12 mouse cellular contexts compared by ENCODE assay signal in the genomic region with DNA sequence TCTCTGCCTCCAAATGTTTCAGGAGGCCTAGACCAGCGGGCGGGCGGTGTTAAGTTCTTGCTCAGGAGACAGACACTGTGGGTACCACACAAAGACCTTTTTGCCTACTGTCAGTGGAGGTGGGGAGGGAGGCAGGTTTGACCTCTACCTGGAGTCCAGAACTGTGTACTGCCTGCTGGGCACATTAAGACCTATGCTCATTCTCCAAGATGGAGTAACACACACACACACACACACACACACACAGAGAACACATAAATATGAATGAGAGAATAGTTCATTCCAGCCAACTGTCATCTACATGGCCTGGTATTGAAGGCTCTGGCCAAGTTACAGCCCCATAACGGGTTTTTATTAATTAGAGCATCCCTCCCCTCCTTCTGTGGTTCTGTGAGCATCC. TPM values are rescaled to one million over a fixed set of nuclear protein-coding genes. Genes with fewer than 3 reads are reported as not detected.
A peak's percentile ranks its signal among the peaks of the same experiment; 100 is the strongest.
DNase-seq lines count a peak whose midpoint lies in the region; ATAC-seq lines count a peak whose summit lies in the region.
"Had no signal": no experiment of that assay in that cellular context is flagged by ENCODE, and none has a peak within 500 bp of the region (broad histone marks: within the 10 kb centered on the region; RNA-seq: fewer than 3 reads in every experiment).

No protein-coding gene starts in this region.

- peak overlapping the region; percentile 53 for H3K4me3 ChIP-seq in liver, embryonic 13.5 days (replicated peaks)
- H3K4me3 ChIP-seq: myocyte had no signal

- ATAC-seq in liver, embryonic 13.5 days (ENCODE audit: low read depth): no peak
- no peak for ATAC-seq in megakaryocyte-erythroid progenitor cell, adult 5-6 weeks (replicated peaks; ENCODE audit: low FRiP score, low TSS enrichment, poor library complexity, severe bottlenecking)

- no peak overlapping the region for H3K9ac ChIP-seq in liver, embryonic 13.5 days

- peak overlapping the region; percentile 80 for H3K27ac ChIP-seq in liver, embryonic 13.5 days

- H3K4me2 ChIP-seq in liver, embryonic 13.5 days: peak overlapping the region; percentile 85

- intact Hi-C loops in left cerebral cortex, postnatal 25 days (cut with DNase I): no loop called here

- H3K27me3 ChIP-seq in liver, embryonic 13.5 days: no peaks in the 10 kb centered on the region

- no peaks in the 10 kb centered on the region for H3K36me3 ChIP-seq in liver, embryonic 13.5 days

- DNase-seq in heart, adult 11 months: peak; percentile 91
- no peak for DNase-seq in heart, adult 18-20 months
- peak; percentile 37 for DNase-seq in thymus, postnatal 14 days
- DNase-seq in thymus, postnatal 0 days (ENCODE audit: low spot score): no peak
- no peak for DNase-seq in liver, embryonic 13.5 days
- DNase-seq in natural killer cell, adult 2 months (ENCODE audit: low spot score in 2 of 2): no peak
- DNase-seq in left cerebral cortex, postnatal 25 days (ENCODE audit: low spot score in 2 of 2): no peak

- WGBS in liver, embryonic 13.5 days (ENCODE audit: insufficient replicate concordance): 68% methylated on average over 4 of the region's 4 CpGs

- peaks cover 87% of the 10 kb centered on the region for H3K4me1 ChIP-seq in liver, embryonic 13.5 days (replicated peaks)

- H3K9me3 ChIP-seq in liver, embryonic 13.5 days (replicated peaks): no peaks in the 10 kb centered on the region

RNA-seq across cellular contexts. Expression of gene Abcg1, which starts 15.4 kb away (rescaled TPM):
- 1 to 10 TPM; 7.9 to 8.9 TPM for total RNA-seq in heart, adult 18-20 months (2021)
- 36.7 and 49.0 TPM in 2 replicates for polyA plus RNA-seq in thymus, postnatal 0 days (2015; fragmentation: Nextera tagmentation; extraction: Ambion mirVana)
- polyA plus RNA-seq in liver, embryonic 13.5 days (2015; fragmentation: Nextera tagmentation; extraction: Ambion mirVana): 6.1 and 6.2 TPM in 2 replicates
- total RNA-seq in megakaryocyte-erythroid progenitor cell, adult 5-6 weeks (2014; fragmentation: Nextera tagmentation): 5.4 and 8.5 TPM in 2 replicates
- 5.1 and 9.6 TPM in 2 replicates for total RNA-seq in megakaryocyte-erythroid progenitor cell, adult 5-6 weeks (2017)
- 10 to 100 TPM; 61.4 to 65.9 TPM for total RNA-seq in left cerebral cortex, postnatal 25 days (2021)

RNA-seq across cellular contexts. Expression of gene Tff3, which starts 56.6 kb away (rescaled TPM):
- not detected for total RNA-seq in heart, adult 18-20 months (2021)
- 7.1 and 8.7 TPM in 2 replicates for polyA plus RNA-seq in thymus, postnatal 0 days (2015; fragmentation: Nextera tagmentation; extraction: Ambion mirVana)
- polyA plus RNA-seq in liver, embryonic 13.5 days (2015; fragmentation: Nextera tagmentation; extraction: Ambion mirVana): 4.7 and 6.0 TPM in 2 replicates
- not detected in 2 replicates for total RNA-seq in megakaryocyte-erythroid progenitor cell, adult 5-6 weeks (2014; fragmentation: Nextera tagmentation)
- total RNA-seq in megakaryocyte-erythroid progenitor cell, adult 5-6 weeks (2017): not detected in 2 replicates
- not detected for total RNA-seq in left cerebral cortex, postnatal 25 days (2021)
- total RNA-seq: adrenal gland, postnatal 36 days; granulocyte monocyte progenitor cell, adult 5-6 weeks had no signal
- polyA plus RNA-seq: C2C12, myocyte had no signal

Comparison
In these comparisons a context has a peak if more than half of its experiments do, and no peak if none do; other contexts are left out.
1. DNase-seq: peak in heart, adult 11 months (single experiment) and thymus, postnatal 14 days (single experiment); none in heart, adult 18-20 months (0 of 2), thymus, postnatal 0 days (single experiment), liver, embryonic 13.5 days (single experiment), natural killer cell, adult 2 months (0 of 2) and left cerebral cortex, postnatal 25 days (0 of 2).
2. RNA of gene Abcg1, which starts 15.4 kb away (total RNA-seq): 61.4 to 65.9 TPM in left cerebral cortex, postnatal 25 days; 7.9 to 8.9 TPM in heart, adult 18-20 months and 5.1 to 9.6 TPM in megakaryocyte-erythroid progenitor cell, adult 5-6 weeks; every median in the first group is over 4 times any median in the second.